Mouse (Mus musculus) liver, embryonic 16.5 days (tissue): ENCODE data around the gene Trpt1. TPM values are rescaled to one million over a fixed set of nuclear protein-coding genes. Genes with fewer than 3 reads are reported as not detected.

Experiments used
- ATAC-seq: fragments of 200-750 bp; cut with Nextera tagmentation; 2 replicates; pipeline ENCODE4 v1.8.0; 2017; ENCODE audit warnings: low read depth, mild to moderate bottlenecking, moderate number of reproducible peaks, moderate library complexity
- H3K27ac ChIP-seq: fragments of 300-500 bp; sonication (generic); 2 replicates; pipeline ENCODE4 v1.5.1; 2014; ENCODE audit warnings: mild to moderate bottlenecking, low read length
- H3K27me3 ChIP-seq: fragments of 300-500 bp; sonication (generic); 2 replicates; pipeline ENCODE4 v1.6.1; 2014; ENCODE audit warnings: low read depth, low read length, mixed read lengths; ENCODE audit not compliant: control insufficient read depth, insufficient read depth
- H3K36me3 ChIP-seq: fragments of 300-500 bp; sonication (generic); 2 replicates; pipeline ENCODE4 v1.6.1; 2014; ENCODE audit warnings: mild to moderate bottlenecking; ENCODE audit not compliant: control insufficient read depth, insufficient read depth
- H3K4me1 ChIP-seq: fragments of 300-500 bp; sonication (generic); 2 replicates; pipeline ENCODE4 v1.6.1; 2014; ENCODE audit warnings: low read depth, low read length, mixed read lengths; ENCODE audit not compliant: control insufficient read depth
- H3K4me2 ChIP-seq: fragments of 300-500 bp; sonication (generic); 2 replicates; pipeline ENCODE4 v1.6.1; 2014; ENCODE audit warnings: low read depth, low read length, mixed read lengths
- H3K4me3 ChIP-seq: fragments of 300-500 bp; sonication (generic); 2 replicates; pipeline ENCODE4 v1.5.1; 2014; ENCODE audit warnings: low read depth, mild to moderate bottlenecking, low read length
- H3K9ac ChIP-seq: fragments of 300-500 bp; sonication (generic); 2 replicates; pipeline ENCODE4 v1.6.1; 2014; ENCODE audit warnings: low read depth, low read length
- H3K9me3 ChIP-seq: fragments of 300-500 bp; sonication (generic); replicated peaks from 2 replicates; pipeline ENCODE4 v1.6.1; 2016; ENCODE audit warnings: low read length; ENCODE audit not compliant: control insufficient read depth
- WGBS: fragments of 180-500 bp; shearing (Covaris S2); extraction: QIAGEN DNeasy Blood & Tissue Kit; methylation state at CpG from one replicate; pipeline ENCODE4 v1.1.7; 2014; ENCODE audit not compliant: insufficient replicate concordance; 5-methylcytosine and 5-hydroxymethylcytosine counted together
- polyA plus RNA-seq: library from polyadenylated mRNA; unstranded; fragments of >200 nt; fragmentation: Nextera tagmentation; extraction: Ambion mirVana; gene quantifications from 2 replicates; pipeline ENCODE4 v1.2.1, GENCODE M21; 2015

Gene Trpt1
- 1.6 and 2.5 TPM in 2 replicates for polyA plus RNA-seq

DNA sequence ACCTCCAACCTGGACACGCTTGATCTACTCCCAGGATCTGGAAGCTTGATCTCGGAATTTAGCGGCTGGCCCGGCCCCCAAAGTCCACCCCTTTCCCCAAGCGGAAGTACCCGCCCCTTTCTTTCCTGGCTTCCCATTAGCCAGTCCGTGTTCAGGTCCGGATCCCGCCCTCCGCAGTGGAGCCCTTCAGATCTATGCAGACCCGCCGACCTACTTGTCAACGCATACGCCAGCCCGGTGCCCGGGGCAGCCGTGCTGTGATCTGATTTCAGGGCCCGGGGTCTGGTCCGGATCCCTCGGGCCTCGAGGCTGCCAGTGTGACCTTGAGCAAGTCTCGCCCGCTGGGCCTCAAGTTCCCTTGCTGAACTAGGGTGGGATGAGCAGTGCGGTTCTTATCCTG, at the start of gene Trpt1, which contains the start of gene Nudt22:
TSS of gene Trpt1 (plus strand) at position 126 of the 400 bp plus-strand sequence.
TSS of gene Nudt22 (minus strand) at position 112 of the 400 bp plus-strand sequence.
- Histone ChIP-seq H3K4me2 (peak within 1 kb of the TSS; percentile 89), H3K4me1 (peaks cover 34% of the 10 kb centered on the region), H3K27ac (peak within 1 kb of the TSS; percentile 22; the same call in 1 of the 2 replicates), H3K27me3 (no peaks in the 10 kb centered on the region), H3K9me3 (no peaks in the 10 kb centered on the region), H3K4me3 (peak within 1 kb of the TSS; percentile 64), H3K36me3 (peaks cover 26% of the 10 kb centered on the region), H3K9ac (peak within 1 kb of the TSS; percentile 64)
- under 1% methylated on average over 24 of the region's 24 CpGs for WGBS
- peak; percentile 67 for ATAC-seq

DNA sequence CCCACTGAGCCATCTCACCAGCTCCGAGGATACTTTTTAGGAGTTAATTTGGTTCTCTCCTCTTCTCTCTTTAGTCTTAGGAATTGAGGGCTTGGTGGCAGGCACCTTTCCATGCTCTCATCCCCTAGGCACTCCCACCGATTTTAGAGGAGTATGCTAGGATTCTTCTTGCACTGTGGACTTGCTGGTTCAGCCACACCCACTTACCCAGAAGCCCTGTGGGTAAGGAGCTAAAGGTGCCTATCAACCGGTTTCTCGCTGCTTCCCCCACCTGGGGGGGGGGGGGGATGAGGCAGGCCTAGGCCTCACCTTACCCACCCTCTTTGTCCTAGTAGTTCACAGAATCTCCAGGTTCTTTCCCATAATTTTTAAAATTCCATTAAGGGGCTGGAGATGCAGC, 48.2 kb upstream of the Trpt1 start:
- H3K9ac ChIP-seq, result no peak overlapping the region
- no peaks in the 10 kb centered on the region for H3K36me3 ChIP-seq
- no peak for ATAC-seq
- H3K4me3 ChIP-seq, result no peak overlapping the region
- whole genome bisulfite sequencing, result 54% methylated on average over 4 of the region's 4 CpGs
- H3K27ac ChIP-seq, result no peak overlapping the region
- no peaks in the 10 kb centered on the region for H3K27me3 ChIP-seq
- peaks cover 28% of the 10 kb centered on the region for H3K4me1 ChIP-seq
- no peak overlapping the region for H3K4me2 ChIP-seq
- H3K9me3 ChIP-seq, result no peaks in the 10 kb centered on the region

DNA sequence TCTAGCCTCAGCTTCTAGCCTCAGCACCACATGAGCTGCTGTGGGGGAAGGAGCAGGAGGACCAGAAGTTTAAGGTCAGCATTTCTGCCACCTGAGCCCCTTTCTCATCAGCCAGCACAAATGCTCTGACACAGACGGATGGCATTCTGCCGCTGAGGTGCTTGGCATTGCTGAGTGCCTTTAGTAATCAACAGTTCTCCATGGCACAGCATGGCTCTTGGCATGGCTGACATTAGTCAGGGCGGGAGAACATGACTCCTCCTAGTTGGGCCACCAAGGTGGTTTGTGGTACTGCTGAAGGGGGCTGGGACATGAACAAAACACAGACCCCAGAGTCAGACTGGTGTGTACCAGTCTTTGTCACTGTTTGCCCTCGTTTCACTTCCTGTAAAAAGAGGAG, 47.7 kb upstream of the Trpt1 start:
- Histone ChIP-seq H3K36me3 (no peaks in the 10 kb centered on the region), H3K9ac (no peak overlapping the region), H3K4me1 (peaks cover 28% of the 10 kb centered on the region), H3K9me3 (no peaks in the 10 kb centered on the region), H3K4me3 (no peak overlapping the region), H3K27ac (no peak overlapping the region), H3K4me2 (no peak overlapping the region), H3K27me3 (no peaks in the 10 kb centered on the region)
- no peak for ATAC-seq
- 70% methylated on average over 4 of the region's 4 CpGs for WGBS

DNA sequence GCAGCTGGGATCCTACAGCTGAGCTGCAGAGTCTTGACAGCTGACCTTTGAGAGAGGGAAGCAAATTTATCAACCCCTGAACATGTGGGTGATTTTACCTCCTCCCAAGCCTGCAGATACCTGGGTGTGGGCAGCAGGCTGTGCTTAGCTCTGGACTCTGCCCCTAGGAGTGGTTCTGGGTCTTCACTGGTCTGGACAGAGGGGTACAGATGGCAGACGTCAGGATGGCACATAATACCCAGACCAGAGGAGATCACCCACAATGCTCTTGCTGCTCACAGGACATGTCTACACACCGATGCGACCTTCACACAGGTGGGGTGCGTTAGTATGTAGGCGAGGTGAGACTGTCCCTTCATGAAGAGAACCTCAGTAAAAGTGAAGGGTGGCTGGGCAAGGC, 46.4 kb upstream of the Trpt1 start:
- Histone ChIP-seq H3K27ac (no peak overlapping the region), H3K9me3 (no peaks in the 10 kb centered on the region), H3K36me3 (no peaks in the 10 kb centered on the region), H3K4me3 (no peak overlapping the region), H3K9ac (no peak overlapping the region), H3K4me1 (peaks cover 28% of the 10 kb centered on the region), H3K27me3 (no peaks in the 10 kb centered on the region), H3K4me2 (no peak overlapping the region)
- 79% methylated on average over 5 of the region's 5 CpGs for WGBS
- ATAC-seq, result no peak

DNA sequence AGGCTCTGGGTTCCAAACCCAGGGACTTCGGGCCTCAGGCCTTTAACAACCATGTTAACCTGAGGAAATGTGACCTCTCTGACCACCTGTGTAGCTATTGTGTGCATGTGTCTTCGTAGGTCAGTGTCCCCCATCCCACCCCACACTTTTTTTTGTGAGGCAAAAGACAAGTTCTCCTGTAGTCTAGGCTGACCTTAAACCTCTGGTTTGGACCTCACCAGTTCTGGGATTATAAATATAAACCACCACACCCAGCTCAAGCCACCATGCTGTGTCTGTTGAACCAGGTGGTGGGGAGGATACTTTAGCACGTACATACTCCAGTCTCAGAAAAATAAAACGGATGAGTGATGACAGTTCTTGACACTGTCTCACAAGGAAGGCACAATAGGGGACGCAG, 46.0 kb upstream of the Trpt1 start:
- ATAC-seq, result no peak
- Histone ChIP-seq H3K4me1 (peaks cover 28% of the 10 kb centered on the region), H3K27ac (no peak overlapping the region), H3K36me3 (no peaks in the 10 kb centered on the region), H3K4me2 (peak overlapping the region; percentile 96), H3K27me3 (no peaks in the 10 kb centered on the region), H3K9ac (no peak overlapping the region), H3K9me3 (no peaks in the 10 kb centered on the region), H3K4me3 (no peak overlapping the region; the same call in 1 of the 2 replicates)
- WGBS, result 59% methylated on average over 5 of the region's 5 CpGs

DNA sequence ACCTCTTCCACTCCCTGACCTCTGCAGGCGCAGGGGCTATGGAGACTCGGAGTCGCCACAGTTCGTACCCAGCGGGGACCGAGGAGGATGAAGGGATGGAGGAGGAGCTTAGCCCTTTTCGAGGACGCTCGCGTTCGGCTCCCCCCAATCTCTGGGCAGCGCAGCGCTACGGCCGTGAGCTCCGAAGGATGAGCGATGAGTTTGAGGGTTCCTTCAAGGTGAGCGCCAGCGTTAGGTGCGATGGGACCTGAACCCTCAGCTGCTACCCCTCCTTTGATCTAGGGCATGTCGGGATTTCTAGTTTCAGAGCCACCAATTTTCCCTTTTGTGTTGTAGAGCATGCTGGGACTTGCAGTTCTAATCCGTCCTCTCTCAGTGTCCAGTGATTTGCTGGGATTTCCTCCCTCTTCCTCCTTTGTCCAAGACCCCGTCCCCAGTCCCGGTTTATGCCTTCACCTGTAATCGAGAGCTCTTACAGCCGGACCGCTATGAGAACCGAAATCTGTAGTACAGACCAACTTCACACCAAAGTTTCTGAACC, 45.2 kb upstream of the Trpt1 start:
- under 1% methylated on average over 28 of the region's 28 CpGs for WGBS
- Histone ChIP-seq H3K9me3 (no peaks in the 10 kb centered on the region), H3K36me3 (no peaks in the 10 kb centered on the region), H3K27me3 (no peaks in the 10 kb centered on the region), H3K4me1 (peaks cover 28% of the 10 kb centered on the region), H3K4me3 (peak overlapping the region; percentile 72), H3K27ac (peak overlapping the region; percentile 94), H3K9ac (peak overlapping the region; percentile 74), H3K4me2 (peak overlapping the region; percentile 96)
- peak; percentile 9 for ATAC-seq

DNA sequence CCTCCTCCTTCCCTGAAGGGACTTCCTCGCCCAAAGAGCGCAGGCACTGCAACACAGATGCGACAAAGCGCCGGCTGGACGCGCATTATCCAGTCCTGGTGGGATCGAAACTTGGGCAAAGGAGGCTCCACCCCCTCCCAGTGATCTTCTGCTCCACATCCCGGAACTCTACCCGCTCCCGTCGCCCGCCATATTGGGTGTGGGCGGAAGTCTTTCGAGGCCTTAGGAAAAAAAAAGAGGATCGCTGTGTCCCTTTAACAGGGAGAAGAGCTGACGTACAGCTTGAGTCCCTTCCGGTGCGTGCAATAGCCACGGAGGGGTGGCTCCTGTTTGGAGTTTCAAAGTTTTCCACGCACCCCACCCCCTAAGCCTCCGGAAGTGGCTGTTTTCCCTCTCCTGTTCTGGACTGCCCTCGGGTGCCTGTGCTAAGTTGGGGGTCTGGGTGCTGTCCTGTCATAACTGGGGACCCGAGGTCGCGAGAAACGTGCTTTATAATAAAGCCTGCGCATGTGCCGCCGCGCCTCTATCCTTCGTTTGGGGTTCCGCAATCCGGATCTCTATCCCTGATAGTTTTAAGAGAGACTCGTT, 44.5 kb upstream of the Trpt1 start:
- no peaks in the 10 kb centered on the region for H3K27me3 ChIP-seq
- peak overlapping the region; percentile 94 for H3K27ac ChIP-seq
- peak overlapping the region; percentile 96 for H3K4me2 ChIP-seq
- peak; percentile 80 for ATAC-seq
- no peaks in the 10 kb centered on the region for H3K9me3 ChIP-seq
- H3K36me3 ChIP-seq, result no peaks in the 10 kb centered on the region
- H3K4me3 ChIP-seq, result peak overlapping the region; percentile 72
- peaks cover 28% of the 10 kb centered on the region for H3K4me1 ChIP-seq
- under 1% methylated on average over 35 of the region's 35 CpGs for WGBS
- peak overlapping the region; percentile 74 for H3K9ac ChIP-seq

DNA sequence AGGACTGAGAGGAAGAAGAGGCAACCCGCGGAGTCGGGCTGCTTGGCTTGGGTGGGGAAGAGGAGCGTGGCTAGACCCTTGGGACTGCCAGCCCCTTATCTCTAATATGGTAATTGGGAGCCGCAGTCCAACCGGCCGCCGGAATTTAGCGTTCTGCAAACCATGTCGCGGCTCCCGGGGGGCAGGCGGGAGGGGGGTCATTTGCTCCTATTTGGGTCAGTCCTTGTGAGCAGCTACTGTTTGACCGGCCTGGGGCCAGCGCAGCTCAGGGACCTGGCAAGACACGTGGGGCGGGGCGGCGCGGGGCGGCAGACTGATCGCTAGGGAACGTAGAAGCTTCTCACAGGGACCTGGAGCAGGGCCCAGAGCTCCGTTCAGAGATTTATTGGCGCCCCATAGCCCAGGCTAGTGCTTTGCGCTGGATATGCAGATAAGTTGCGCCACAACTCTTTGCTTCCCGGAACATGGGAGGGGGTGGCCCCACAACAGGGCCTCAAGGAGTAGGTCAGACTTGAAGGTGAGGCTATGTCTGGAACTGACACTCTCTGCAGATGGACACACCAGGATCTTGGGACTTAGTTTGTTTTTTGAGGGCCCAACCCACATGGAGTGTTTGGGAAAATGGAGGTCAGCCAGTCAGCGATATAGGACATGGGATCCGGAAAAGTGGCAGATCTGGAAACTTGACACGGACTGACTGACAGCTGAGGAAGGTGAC, 43.8 kb upstream of the Trpt1 start:
- H3K4me2 ChIP-seq, result peak overlapping the region; percentile 96
- peak overlapping the region; percentile 72 for H3K4me3 ChIP-seq
- H3K27me3 ChIP-seq, result no peaks in the 10 kb centered on the region
- no peaks in the 10 kb centered on the region; the same call in 1 of the 2 replicates for H3K36me3 ChIP-seq
- H3K9me3 ChIP-seq, result no peaks in the 10 kb centered on the region
- H3K9ac ChIP-seq, result peak overlapping the region; percentile 74
- ATAC-seq, result peak; percentile 42
- H3K4me1 ChIP-seq, result peaks cover 28% of the 10 kb centered on the region
- WGBS, result 2% methylated on average over 31 of the region's 31 CpGs
- peak overlapping the region; percentile 94 for H3K27ac ChIP-seq

DNA sequence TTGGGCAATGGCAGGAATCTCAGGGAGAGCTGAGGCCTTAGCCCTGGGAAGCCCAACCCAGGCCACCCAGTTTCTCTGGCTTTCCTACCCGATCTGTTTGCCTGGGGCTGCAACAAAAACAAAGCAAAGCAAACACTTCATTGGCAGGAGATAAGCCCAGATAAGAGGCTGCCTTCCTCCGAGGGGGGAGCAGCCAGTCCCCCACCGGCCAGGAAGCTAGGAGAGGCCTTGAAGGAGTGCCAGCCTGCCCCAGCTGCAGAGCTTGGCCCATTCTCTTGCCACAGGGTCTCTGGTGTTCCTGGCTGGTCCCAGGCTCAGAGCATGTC, 43.3 kb upstream of the Trpt1 start:
- Histone ChIP-seq H3K4me1 (peaks cover 28% of the 10 kb centered on the region), H3K4me3 (peak overlapping the region; percentile 72), H3K36me3 (no peaks in the 10 kb centered on the region; the same call in 1 of the 2 replicates), H3K9ac (peak overlapping the region; percentile 74), H3K9me3 (no peaks in the 10 kb centered on the region), H3K27ac (peak overlapping the region; percentile 94), H3K27me3 (no peaks in the 10 kb centered on the region), H3K4me2 (peak overlapping the region; percentile 96)
- ATAC-seq, result no peak
- 4% methylated on average over 3 of the region's 3 CpGs for WGBS
